Mouse (Mus musculus) liver, postnatal 0 days (tissue): ENCODE data around the gene Lep.

Experiments
- CTCF ChIP-seq: sonication (generic); IDR thresholded peaks from 2 replicates; pipeline ENCODE4 v1.5.1; 2016; ENCODE audit warnings: antibody characterized with exemption, low read depth
- EP300 ChIP-seq: IDR thresholded peaks from 2 replicates; pipeline ENCODE4 v1.6.1; 2016; ENCODE audit warnings: antibody characterized with exemption, low read depth, mild to moderate bottlenecking

- TF ChIP-seq CTCF (no peak), EP300 (no peak)
These were observed 21.9 kb downstream of the Lep start for GRCm38 (mm10) chr6:29081826-29082363.
